Mouse (Mus musculus): ENCODE measurements around the gene Apon.

DNA sequence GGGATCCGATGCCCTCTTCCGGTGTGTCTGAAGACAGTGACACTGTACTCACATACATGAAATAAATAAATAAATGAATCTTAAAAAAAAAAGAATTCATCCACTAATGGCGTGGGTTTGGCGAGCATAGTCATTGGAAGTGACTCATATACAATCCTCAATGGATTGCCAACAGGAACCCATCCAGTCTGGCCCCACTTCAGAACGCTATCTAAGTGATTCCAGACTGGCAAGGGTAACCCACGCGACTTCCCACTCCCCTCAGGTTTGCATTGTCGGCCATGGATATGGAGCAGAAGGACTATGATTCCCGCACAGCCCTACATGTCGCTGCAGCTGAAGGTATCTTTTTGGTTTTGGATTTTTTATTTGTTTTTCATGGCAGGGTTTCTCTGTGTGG is 45.6 kb upstream of the Apon start:
- TF ChIP-seq EP300 (IDR thresholded peaks at IDR 0.05; ENCODE audit: low read depth) (no peak), CTCF (IDR thresholded peaks at IDR 0.05; ENCODE audit: low read depth) (no peak)

Data from liver, postnatal 0 days (tissue).